Mouse (Mus musculus) c-Kit-positive CD71-positive TER-119-positive erythroid progenitor cells, embryonic 14.5 days (primary cell): ENCODE results near the gene Nol3.
A peak's percentile ranks its signal among the peaks of the same experiment; 100 is the strongest.

Experiments used
- DNase-seq: peaks from one replicate; pipeline ENCODE4 v3.0.0-alpha.2; 2013; ENCODE audit warnings: low spot score

Nol3 gene

DNA sequence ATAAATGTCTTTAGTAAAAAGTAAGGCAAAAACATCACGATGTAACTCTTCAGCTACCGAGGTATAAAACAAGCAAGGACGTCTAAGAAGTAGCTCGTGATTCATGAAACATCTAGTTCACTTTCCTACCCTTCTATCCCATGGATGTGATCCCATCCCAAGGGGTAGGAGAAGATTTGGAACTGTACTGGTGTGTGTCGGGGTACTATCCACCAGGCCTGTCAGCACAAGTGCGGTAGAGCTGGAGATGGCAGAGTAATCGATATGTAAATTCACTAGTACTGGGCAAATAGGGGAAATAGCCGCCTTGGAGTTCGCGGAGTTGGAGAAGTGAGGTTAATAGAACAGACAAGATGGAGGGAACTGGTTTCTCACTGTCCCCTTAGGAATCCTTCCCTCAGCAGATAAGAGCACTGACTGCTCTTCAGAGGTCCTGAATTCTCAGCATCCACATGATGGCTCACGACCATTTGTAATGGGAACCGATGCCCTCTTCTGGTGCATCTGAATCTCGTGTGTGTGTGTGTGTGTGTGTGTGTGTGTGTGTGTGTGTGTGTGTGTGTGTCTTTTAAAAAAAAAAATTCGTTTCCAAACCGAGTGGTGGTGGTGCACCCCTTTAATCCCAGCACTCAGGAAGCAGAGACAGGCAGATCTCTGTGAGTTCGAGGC, 12.6 kb upstream of the Nol3 start:
- DNase-seq: no peak

DNA sequence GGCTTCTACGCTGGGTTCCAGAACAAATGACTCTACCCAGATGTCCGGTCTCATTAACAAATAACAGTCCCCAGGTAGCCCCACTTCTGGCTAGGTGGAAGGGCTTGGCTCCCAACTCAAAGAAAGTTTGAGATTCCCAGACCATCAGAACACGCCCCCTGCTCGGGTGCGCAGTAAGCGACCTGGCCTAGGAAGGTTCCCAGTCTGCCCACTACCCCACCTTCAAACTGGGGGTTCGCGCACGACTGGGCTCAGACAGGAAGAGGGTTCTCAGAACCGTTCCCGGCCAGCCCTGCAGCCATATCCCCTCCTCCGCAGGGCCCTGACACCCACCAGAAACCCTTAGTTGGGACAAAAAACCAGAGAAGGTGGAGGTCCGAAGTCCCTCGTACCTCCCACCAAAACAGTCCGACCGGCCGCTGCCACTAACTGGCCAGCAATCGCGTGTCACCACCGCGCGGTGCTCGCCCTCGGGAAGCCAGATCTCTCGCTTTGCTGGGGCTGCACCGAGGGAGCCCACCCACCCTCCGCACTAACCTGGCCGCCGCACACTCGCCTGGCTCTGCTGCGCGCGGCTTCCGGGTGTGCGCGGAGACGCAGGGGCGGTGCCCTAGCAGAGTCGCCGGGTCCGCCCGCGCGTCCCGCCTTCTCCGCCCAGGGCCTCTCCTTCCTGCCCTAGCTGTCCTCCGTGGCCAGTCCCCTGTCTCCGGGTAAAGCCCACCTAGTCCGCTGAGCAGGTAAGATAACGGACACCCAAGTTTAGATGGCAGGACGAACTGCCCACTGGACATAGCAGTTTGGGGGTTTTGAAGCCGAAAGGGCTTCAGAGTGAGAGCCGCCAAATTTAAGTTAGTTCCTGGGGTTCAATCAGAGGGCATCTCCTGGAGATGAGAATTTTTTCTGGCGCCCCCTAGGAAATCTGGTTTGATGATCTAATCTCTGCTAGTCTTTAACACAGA, 11.6 kb upstream of the Nol3 start, which contains the start of the genes Tradd and Fbxl8:
Gene Tradd, minus strand, starts transcription at position 586 of the 959 bp plus-strand sequence.
Gene Fbxl8, plus strand, starts transcription at position 625 of the 959 bp plus-strand sequence.
- DNase-seq: peak; percentile 62

- DNase-seq: no peak
Observed at GRCm38 (mm10) chr8:105265128-105265527, 10.8 kb upstream of the Nol3 start.

DNA sequence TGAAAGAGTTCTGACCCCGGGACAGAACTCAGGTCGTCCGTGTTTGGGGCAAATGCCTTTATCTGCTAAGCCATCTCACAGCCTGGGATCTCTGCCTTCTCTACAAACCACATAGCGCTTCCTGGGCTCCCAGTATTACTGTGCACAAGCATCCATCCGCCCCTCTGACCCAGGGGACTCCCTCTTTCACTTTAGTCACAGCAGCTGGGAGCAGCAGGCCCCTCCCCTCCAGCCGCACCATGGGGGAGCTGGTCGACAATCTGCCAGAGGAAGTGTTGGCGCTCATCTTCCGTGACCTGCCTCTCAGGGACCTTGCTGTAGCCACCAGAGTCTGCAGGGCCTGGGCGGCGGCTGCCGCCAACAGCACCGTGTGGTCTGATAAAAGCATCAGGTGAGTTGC, 9.2 kb upstream of the Nol3 start:
- DNase-seq: no peak

DNA sequence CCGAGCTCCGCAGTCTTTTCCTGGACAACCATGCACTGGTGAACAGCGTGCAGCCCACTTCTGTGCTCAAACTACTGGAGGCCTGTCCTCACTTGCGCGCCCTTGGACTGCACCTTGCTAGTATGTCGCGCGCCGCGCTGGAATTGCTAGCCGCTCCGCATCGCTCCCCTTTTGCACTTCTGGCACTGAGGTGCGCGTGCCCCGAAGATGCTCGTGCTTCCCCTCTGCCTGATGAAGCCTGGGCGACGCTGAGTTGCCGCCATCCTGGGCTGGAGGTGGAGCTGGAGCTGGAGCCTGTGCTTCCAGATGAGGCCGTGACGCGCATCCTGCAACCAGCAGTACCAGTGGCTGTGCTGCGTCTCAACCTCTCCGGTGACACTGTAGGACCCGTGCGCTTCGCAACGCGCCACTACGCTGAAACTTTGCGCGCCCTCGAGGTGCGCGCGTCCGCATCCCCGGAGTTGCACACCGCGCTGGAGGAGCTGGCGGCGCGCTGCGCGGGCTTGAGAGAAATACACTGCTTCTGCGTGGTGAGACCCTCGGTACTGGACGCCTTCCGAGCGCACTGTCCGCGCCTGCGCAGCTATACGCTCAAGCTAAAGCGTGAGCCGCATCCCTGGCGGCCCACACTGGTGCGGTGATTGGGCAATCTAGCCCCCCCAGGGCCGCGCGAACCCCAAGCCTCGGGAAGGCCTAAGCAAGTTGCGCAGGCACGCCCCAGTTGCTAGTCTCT, 7.4 kb upstream of the Nol3 start:
- no peak for DNase-seq

- no peak for DNase-seq
Observed at GRCm38 (mm10) chr8:105269075-105269458, 6.9 kb upstream of the Nol3 start.

- no peak for DNase-seq
Observed at GRCm38 (mm10) chr8:105269461-105269947, 6.4 kb upstream of the Nol3 start, which contains the start of gene Hsf4. Gene Hsf4, plus strand, starts transcription at chr8:105269801.

DNA sequence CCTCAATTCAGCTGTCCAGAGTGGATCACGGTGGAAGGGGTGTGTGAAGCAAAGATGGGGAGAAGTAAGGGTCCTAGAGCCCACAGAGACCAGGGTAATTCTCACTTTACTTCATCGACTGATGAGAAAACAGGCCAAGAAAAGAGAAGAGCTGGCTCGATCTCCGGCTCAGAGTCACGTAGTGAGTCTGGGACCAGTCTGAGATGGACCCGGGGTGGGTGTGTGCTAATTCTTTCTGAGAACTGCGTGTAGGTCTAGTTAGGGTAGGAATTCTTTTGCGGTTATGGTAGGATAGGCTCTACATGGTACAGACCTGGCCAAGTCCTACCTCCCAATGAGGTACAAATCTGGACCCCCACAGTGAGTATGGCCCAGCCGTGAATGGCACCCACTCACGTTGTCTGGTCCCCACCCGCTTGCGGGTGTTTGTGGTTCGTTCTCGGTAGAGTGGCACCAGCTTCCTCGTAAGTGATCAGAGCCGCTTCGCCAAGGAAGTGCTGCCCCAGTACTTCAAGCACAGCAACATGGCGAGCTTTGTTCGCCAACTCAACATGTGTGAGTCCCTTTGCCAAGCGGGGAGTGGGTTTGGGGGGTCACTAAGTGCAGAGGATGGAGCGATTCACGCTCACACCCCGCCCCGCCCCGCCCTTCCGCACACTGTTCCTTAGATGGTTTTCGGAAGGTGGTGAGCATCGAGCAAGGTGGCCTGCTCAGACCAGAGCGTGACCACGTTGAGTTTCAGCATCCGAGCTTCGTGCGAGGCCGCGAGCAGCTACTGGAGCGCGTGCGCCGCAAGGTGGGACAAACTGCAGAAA, 5.6 kb upstream of the Nol3 start:
- DNase-seq: no peak

- no peak for DNase-seq
Observed at GRCm38 (mm10) chr8:105270916-105271186, 5.1 kb upstream of the Nol3 start.

- no peak for DNase-seq
Observed at GRCm38 (mm10) chr8:105275387-105275786, 553 bp upstream of the Nol3 start.

GRCm38 (mm10) chr8:105276292-105277120, 566 bp downstream of the Nol3 start:
- DNase-seq: no peak

DNA sequence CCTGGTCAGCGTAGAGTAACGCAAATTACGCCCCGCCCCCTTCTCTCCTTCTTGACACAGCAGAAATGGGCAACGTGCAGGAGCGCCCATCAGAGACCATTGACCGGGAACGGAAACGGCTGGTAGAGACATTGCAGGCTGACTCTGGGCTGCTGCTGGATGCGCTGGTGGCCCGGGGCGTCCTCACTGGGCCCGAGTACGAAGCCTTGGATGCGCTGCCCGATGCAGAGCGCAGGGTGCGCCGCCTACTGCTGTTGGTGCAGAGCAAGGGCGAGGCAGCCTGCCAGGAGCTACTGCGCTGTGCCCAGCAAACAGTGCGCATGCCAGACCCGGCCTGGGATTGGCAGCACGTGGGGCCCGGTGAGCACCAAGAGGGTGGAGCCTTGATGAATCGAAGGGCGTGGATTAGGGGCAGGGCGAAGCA, 3.0 kb downstream of the Nol3 start:
- no peak for DNase-seq

GRCm38 (mm10) chr8:105280567-105280966, 4.6 kb downstream of the Nol3 start:
- DNase-seq: no peak

GRCm38 (mm10) chr8:105281821-105282220, 5.9 kb downstream of the Nol3 start:
- no peak for DNase-seq

- DNase-seq: no peak
Observed at GRCm38 (mm10) chr8:105282239-105282638, 6.3 kb downstream of the Nol3 start.

GRCm38 (mm10) chr8:105283074-105283473, 7.1 kb downstream of the Nol3 start:
- no peak for DNase-seq

GRCm38 (mm10) chr8:105285514-105285913, 9.6 kb downstream of the Nol3 start:
- DNase-seq: no peak

DNA sequence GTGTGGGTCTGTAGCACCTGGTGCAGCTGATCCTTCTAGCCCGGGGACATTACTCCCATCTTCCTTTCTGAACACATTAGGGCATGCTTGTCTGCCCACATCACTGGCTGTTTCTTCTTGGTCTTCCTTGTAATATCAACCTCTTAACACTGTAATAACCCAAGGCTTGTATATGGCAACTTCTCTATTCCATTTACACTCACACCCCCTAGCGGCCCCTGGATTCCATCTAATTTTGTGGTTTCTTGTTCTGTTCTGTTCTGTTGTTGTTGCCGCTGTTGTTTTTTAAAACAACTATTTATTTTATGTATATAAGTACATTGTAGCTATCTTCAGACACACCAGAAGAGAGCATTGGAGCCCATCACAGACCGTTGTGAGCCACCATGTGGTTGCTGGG, 11.0 kb downstream of the Nol3 start:
- DNase-seq: no peak

DNA sequence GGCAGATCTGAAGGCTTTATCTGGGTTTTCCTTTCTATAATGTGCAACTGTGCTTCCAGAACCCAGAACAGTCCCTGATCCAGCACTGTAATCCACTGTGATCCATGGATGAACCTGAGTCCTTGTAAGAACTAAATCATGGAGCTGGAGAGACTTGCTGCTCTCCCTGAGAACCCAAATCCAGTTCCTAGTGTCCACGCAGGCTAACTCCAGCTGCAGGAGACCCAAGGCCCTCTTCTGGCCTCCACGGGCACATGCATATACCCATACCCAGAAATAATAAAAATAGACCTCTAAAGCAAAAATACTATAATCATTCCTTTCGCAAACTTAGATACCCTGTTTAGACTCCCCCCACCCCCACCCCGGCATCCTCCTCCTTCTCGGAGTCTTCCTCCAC, 12.3 kb downstream of the Nol3 start:
- no peak for DNase-seq

DNA sequence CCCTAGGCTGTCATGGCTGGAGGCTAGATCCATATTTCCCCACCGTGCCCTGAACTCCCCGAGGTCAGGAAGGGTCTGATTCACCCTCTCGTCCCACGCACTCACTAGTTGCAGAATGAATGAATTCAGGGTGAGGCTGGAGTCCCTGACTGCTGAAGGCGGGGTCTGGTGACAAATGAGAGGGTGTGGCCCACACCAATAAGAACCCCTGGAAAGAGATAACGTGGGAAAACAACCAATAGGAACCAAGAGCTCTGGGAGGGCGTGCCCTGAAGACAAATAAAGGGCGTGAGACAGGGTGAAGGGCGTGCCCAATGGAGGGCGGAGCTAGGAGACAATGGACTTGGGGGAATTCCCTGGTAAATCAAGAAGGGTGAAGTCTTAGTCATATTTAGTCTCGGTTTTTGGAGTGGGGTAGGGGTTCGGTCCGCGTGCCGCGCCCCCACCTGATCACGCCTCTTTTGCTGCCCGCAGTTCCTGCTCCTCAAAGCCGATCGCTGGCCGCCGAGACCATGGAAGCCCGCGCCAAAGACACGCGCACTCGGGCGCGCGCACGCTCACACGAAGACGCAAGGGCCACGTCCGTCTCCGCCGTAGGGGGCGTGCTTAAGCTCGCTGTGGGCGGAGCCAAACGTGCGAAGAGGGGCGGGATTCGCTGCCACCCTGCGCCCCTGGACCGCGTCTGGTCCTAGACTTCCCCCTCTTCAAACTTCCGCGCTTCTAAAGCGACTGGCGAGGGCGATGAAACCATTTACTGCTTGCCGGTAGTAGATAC, 13.2 kb downstream of the Nol3 start:
- DNase-seq: peak; percentile 85
